Mouse (Mus musculus): ENCODE data around the gene T.

Gene T

DNA sequence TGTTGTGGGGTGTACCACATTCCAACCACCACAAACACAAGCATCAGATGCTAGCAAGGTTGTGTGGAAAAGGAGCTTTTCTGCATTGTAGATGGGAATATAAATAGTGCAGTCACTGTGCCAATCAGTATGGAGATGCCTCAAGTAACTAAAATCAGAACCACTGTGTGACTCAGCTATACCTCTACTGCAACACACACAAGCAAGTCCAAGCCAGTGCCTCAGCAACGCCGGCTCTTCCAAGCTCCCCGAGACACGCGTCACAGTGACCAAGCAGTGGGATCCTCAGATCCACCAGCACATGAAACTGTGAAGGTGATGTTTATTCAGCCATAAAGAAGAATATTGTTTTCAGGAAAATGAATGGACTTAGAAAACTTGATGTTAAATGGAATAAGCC is 56.7 kb downstream of the T start:
- no peak for DNase-seq (ENCODE audit: extremely low read depth, low read depth, low spot score)

All from fat pad, adult 2 months (tissue).